Mouse (Mus musculus): ENCODE data around the gene Tmem185b. TPM values are rescaled to one million over a fixed set of nuclear protein-coding genes. Genes with fewer than 3 reads are reported as not detected.
A peak's percentile ranks its signal among the peaks of the same experiment; 100 is the strongest.

Gene Tmem185b
- polyA plus RNA-seq, 1 experiment from 2014 or later: 30.6 TPM

GRCm38 (mm10) chr1:119509474-119509873 lies 16.5 kb upstream of the Tmem185b start:
- no peaks in the 10 kb centered on the region for H3K9me3 ChIP-seq (ENCODE audit: control insufficient read depth, low read length)
- no peak overlapping the region; the same call in 1 of the 2 replicates for H3K27ac ChIP-seq (ENCODE audit: low read length)
- 80% methylated on average over 7 of the region's 7 CpGs for WGBS
- no peaks in the 10 kb centered on the region for H3K27me3 ChIP-seq (ENCODE audit: control insufficient read depth, insufficient read depth, low read depth, low read length)
- H3K4me1 ChIP-seq (replicated peaks; ENCODE audit: control insufficient read depth, insufficient read depth, low read length): peaks cover 32% of the 10 kb centered on the region
- H3K4me2 ChIP-seq (ENCODE audit: low read depth, low read length): no peak overlapping the region
- H3K9ac ChIP-seq (ENCODE audit: low read length): no peak overlapping the region
- H3K4me3 ChIP-seq (ENCODE audit: low read length): no peak overlapping the region
- no peak for ATAC-seq (ENCODE audit: low read depth)
- no peaks in the 10 kb centered on the region for H3K36me3 ChIP-seq (ENCODE audit: control insufficient read depth, insufficient read depth, low read length)

DNA sequence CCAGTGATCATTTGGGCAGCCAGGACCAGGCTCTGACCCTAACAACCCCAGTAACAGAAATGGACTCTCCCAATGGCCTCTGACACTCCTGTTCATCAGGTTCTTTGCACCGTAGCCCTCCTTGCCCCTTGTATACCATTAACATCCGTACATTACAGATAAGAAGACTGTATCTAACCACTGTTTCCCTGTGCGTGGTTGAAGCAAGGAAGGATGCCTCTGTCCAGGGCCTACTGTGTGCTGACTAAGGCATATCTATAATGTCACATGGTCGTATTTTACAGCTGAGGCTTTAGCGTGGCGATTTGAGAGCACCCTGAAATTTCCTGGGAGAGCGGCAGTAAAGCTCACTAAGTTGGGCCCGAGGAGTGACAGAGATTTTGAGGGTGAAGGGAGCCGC lies 15.6 kb upstream of the Tmem185b start:
- no peak overlapping the region for H3K9ac ChIP-seq (ENCODE audit: low read length)
- peaks cover 26% of the 10 kb centered on the region for H3K4me1 ChIP-seq (replicated peaks; ENCODE audit: control insufficient read depth, insufficient read depth, low read length)
- no peaks in the 10 kb centered on the region for H3K9me3 ChIP-seq (ENCODE audit: control insufficient read depth, low read length)
- no peaks in the 10 kb centered on the region for H3K36me3 ChIP-seq (ENCODE audit: control insufficient read depth, insufficient read depth, low read length)
- H3K4me2 ChIP-seq (ENCODE audit: low read depth, low read length): no peak overlapping the region
- no peak for ATAC-seq (ENCODE audit: low read depth)
- peak overlapping the region; percentile 71 for H3K27ac ChIP-seq (ENCODE audit: low read length)
- 55% methylated on average over 9 of the region's 9 CpGs for WGBS
- no peak overlapping the region for H3K4me3 ChIP-seq (ENCODE audit: low read length)
- no peaks in the 10 kb centered on the region for H3K27me3 ChIP-seq (ENCODE audit: control insufficient read depth, insufficient read depth, low read depth, low read length)

DNA sequence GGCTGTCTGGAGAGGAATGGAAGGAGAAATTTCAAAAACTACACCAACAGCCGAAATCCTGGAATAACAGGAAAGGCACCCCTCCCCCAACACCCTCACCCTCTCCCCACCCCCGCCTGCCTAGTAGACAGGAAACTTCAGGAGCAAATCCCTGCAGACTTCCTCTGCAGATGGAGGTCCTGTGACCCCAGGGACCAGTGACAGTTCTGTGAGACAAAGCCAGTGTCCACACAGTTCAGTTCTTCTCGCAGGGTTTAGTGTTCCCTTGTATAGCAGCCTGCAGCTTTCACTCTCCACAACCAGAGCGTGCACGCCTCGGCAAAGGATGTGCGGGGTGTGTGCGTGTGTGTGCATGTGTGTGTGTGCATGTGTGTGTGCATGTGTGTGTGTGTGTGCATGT lies 15.1 kb upstream of the Tmem185b start:
- ATAC-seq (ENCODE audit: low read depth): peak; percentile 34
- H3K27me3 ChIP-seq (ENCODE audit: control insufficient read depth, insufficient read depth, low read depth, low read length): no peaks in the 10 kb centered on the region
- no peak overlapping the region for H3K4me2 ChIP-seq (ENCODE audit: low read depth, low read length)
- no peaks in the 10 kb centered on the region for H3K36me3 ChIP-seq (ENCODE audit: control insufficient read depth, insufficient read depth, low read length)
- H3K27ac ChIP-seq (ENCODE audit: low read length): peak overlapping the region; percentile 71
- no peak overlapping the region for H3K9ac ChIP-seq (ENCODE audit: low read length)
- WGBS: 48% methylated on average over 8 of the region's 8 CpGs
- H3K4me1 ChIP-seq (replicated peaks; ENCODE audit: control insufficient read depth, insufficient read depth, low read length): peaks cover 23% of the 10 kb centered on the region
- no peak overlapping the region for H3K4me3 ChIP-seq (ENCODE audit: low read length)
- no peaks in the 10 kb centered on the region for H3K9me3 ChIP-seq (ENCODE audit: control insufficient read depth, low read length)

DNA sequence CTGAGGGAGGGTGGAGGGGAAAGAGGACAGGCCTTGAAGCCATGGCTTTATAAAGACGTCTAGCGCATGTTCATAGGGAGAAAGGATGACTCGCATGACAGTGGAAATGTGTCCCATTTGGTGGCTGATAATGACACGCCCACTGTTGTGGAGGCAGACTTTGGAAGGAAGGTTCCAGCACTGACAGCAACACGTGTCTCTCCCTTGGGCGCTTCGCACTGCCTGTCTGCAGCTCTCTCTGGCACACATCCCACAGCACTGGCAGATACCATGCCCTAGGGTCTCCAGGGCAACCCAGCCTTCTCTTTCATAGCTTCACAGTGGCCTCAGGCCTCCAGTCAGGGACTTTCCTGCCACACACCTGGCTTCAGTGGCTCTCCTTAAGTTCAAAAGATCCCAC lies 7.9 kb upstream of the Tmem185b start:
- 81% methylated on average over 7 of the region's 7 CpGs for WGBS
- no peak for ATAC-seq (ENCODE audit: low read depth)
- H3K27ac ChIP-seq (ENCODE audit: low read length): 0 out of 2 replicates have a peak overlapping the region, but pooled peaks have one; percentile 8

GRCm38 (mm10) chr1:119518786-119519185 lies 7.2 kb upstream of the Tmem185b start:
- Histone ChIP-seq H3K27ac (ENCODE audit: low read length) (no peak overlapping the region; the same call in 1 of the 2 replicates), H3K4me1 (replicated peaks; ENCODE audit: control insufficient read depth, insufficient read depth, low read length) (peaks cover 14% of the 10 kb centered on the region), H3K36me3 (ENCODE audit: control insufficient read depth, insufficient read depth, low read length) (no peaks in the 10 kb centered on the region), H3K4me2 (ENCODE audit: low read depth, low read length) (no peak overlapping the region), H3K4me3 (ENCODE audit: low read length) (no peak overlapping the region), H3K9me3 (ENCODE audit: control insufficient read depth, low read length) (no peaks in the 10 kb centered on the region), H3K27me3 (ENCODE audit: control insufficient read depth, insufficient read depth, low read depth, low read length) (no peaks in the 10 kb centered on the region), H3K9ac (ENCODE audit: low read length) (no peak overlapping the region)
- ATAC-seq (ENCODE audit: low read depth): no peak

More for the DNA sequence above, 7.9 kb upstream of the Tmem185b start:
- no peaks in the 10 kb centered on the region for H3K27me3 ChIP-seq (ENCODE audit: control insufficient read depth, insufficient read depth, low read depth, low read length)
- peaks cover 14% of the 10 kb centered on the region for H3K4me1 ChIP-seq (replicated peaks; ENCODE audit: control insufficient read depth, insufficient read depth, low read length)
- H3K4me3 ChIP-seq (ENCODE audit: low read length): no peak overlapping the region
- H3K4me2 ChIP-seq (ENCODE audit: low read depth, low read length): no peak overlapping the region
- H3K9ac ChIP-seq (ENCODE audit: low read length): no peak overlapping the region
- H3K36me3 ChIP-seq (ENCODE audit: control insufficient read depth, insufficient read depth, low read length): no peaks in the 10 kb centered on the region
- no peaks in the 10 kb centered on the region for H3K9me3 ChIP-seq (ENCODE audit: control insufficient read depth, low read length)

DNA sequence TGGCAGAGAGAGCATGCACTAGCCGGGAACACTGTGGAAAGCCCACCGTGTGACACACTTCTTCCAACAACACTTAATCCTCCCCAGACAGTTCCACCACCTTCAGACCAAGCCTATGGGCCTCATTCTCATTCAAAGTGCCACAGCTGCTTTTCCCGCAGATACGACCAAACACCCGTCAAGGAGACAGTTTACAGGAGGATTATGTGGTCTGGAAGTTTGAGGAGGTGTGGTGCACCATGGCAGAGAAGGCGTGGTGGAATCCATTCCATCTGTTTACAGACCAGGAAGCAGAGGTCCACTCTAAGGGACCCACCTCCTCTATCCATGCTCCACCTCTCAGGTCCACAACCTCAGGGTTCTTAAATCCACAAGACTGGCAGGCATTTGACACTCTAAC lies 6.7 kb upstream of the Tmem185b start:
- Histone ChIP-seq H3K36me3 (ENCODE audit: control insufficient read depth, insufficient read depth, low read length) (no peaks in the 10 kb centered on the region), H3K27ac (ENCODE audit: low read length) (peak overlapping the region; percentile 15; the same call in 1 of the 2 replicates), H3K9ac (ENCODE audit: low read length) (no peak overlapping the region), H3K27me3 (ENCODE audit: control insufficient read depth, insufficient read depth, low read depth, low read length) (no peaks in the 10 kb centered on the region), H3K9me3 (ENCODE audit: control insufficient read depth, low read length) (no peaks in the 10 kb centered on the region), H3K4me2 (ENCODE audit: low read depth, low read length) (no peak overlapping the region), H3K4me1 (replicated peaks; ENCODE audit: control insufficient read depth, insufficient read depth, low read length) (peaks cover 14% of the 10 kb centered on the region), H3K4me3 (ENCODE audit: low read length) (no peak overlapping the region)
- ATAC-seq (ENCODE audit: low read depth): no peak
- 54% methylated on average over 6 of the region's 6 CpGs for WGBS

DNA sequence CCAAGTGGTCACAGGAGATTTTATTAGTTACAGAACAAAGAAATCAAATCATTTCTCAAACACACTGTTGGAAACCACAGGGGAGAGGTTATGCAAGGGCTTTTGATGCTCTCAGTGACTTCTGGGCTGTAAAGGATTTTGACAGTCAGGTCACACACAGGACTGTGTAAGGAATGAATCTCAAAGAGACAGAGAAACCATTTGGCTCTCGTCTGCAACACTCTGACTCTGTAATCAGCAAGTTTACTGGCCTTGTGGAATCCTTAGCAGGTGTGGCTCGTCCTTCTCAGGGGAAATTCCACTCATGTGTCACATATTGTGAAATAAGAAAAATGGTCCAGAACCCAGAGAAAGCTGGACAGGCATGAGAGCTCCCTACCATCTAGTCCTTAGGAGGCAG lies 4.9 kb upstream of the Tmem185b start:
- no peak overlapping the region for H3K4me3 ChIP-seq (ENCODE audit: low read length)
- H3K27ac ChIP-seq (ENCODE audit: low read length): peak overlapping the region; percentile 76
- H3K4me2 ChIP-seq (ENCODE audit: low read depth, low read length): no peak overlapping the region
- H3K27me3 ChIP-seq (ENCODE audit: control insufficient read depth, insufficient read depth, low read depth, low read length): no peaks in the 10 kb centered on the region
- 28% methylated on average over 2 of the region's 2 CpGs for WGBS
- ATAC-seq (ENCODE audit: low read depth): peak; percentile 75
- no peaks in the 10 kb centered on the region for H3K36me3 ChIP-seq (ENCODE audit: control insufficient read depth, insufficient read depth, low read length)
- no peak overlapping the region for H3K9ac ChIP-seq (ENCODE audit: low read length)
- peaks cover 27% of the 10 kb centered on the region for H3K4me1 ChIP-seq (replicated peaks; ENCODE audit: control insufficient read depth, insufficient read depth, low read length)
- no peaks in the 10 kb centered on the region for H3K9me3 ChIP-seq (ENCODE audit: control insufficient read depth, low read length)

DNA sequence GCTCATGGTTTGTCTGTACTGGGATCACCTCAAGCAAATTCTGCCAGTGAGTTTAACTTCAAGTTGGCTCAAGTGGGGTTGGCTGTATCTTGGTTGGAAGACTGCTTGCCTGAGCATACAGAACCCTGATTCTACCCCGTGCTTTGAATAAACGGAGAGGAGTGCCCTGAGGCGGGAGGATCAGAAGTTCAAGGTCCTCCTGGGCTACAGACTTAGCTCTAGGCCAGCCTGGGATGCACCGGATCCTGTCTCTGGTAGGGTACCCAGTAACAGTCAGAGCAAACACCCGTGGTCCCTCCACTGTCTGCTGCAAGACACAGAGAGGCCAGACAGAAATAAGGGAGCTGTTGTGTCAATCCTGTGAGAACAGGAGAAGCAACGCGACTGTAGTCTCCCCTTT lies 4.3 kb upstream of the Tmem185b start:
- Histone ChIP-seq H3K9me3 (ENCODE audit: control insufficient read depth, low read length) (no peaks in the 10 kb centered on the region; the same call in 1 of the 2 replicates), H3K4me3 (ENCODE audit: low read length) (no peak overlapping the region), H3K4me2 (ENCODE audit: low read depth, low read length) (no peak overlapping the region), H3K27ac (ENCODE audit: low read length) (peak overlapping the region; percentile 81), H3K4me1 (replicated peaks; ENCODE audit: control insufficient read depth, insufficient read depth, low read length) (peaks cover 32% of the 10 kb centered on the region), H3K27me3 (ENCODE audit: control insufficient read depth, insufficient read depth, low read depth, low read length) (no peaks in the 10 kb centered on the region), H3K36me3 (ENCODE audit: control insufficient read depth, insufficient read depth, low read length) (no peaks in the 10 kb centered on the region; the same call in 1 of the 2 replicates), H3K9ac (ENCODE audit: low read length) (no peak overlapping the region)
- WGBS: 56% methylated on average over 7 of the region's 7 CpGs
- no peak for ATAC-seq (ENCODE audit: low read depth)

DNA sequence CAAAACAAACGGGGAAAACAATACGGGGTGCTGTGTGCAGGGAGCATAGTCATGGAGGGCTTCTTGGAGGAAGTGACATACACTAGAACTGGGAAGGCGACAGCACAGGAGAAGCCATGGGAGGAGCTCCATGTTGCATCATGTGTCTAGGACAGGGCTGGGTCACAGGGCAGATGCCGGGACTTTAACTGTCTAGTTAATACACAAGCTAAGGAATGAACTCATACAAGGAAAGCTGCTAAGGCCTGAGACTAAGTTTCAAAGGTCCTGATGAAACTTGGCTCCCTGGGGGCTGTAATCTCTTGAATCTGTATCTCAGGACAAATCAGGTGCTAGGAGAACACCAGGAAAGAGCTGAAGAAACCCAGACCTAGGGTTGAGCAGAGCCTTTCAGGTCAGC lies 3.2 kb upstream of the Tmem185b start:
- peaks cover 8% of the 10 kb centered on the region for H3K9me3 ChIP-seq (ENCODE audit: control insufficient read depth, low read length)
- H3K4me3 ChIP-seq (ENCODE audit: low read length): no peak overlapping the region
- peaks cover 10% of the 10 kb centered on the region for H3K36me3 ChIP-seq (ENCODE audit: control insufficient read depth, insufficient read depth, low read length)
- H3K9ac ChIP-seq (ENCODE audit: low read length): no peak overlapping the region
- peaks cover 36% of the 10 kb centered on the region for H3K4me1 ChIP-seq (replicated peaks; ENCODE audit: control insufficient read depth, insufficient read depth, low read length)
- ATAC-seq (ENCODE audit: low read depth): no peak
- no peak overlapping the region for H3K27ac ChIP-seq (ENCODE audit: low read length)
- H3K4me2 ChIP-seq (ENCODE audit: low read depth, low read length): no peak overlapping the region
- 67% methylated on average over 4 of the region's 4 CpGs for WGBS
- no peaks in the 10 kb centered on the region for H3K27me3 ChIP-seq (ENCODE audit: control insufficient read depth, insufficient read depth, low read depth, low read length)

GRCm38 (mm10) chr1:119523369-119523768 lies 2.6 kb upstream of the Tmem185b start:
- H3K4me3 ChIP-seq (ENCODE audit: low read length): no peak overlapping the region
- peaks cover 8% of the 10 kb centered on the region for H3K9me3 ChIP-seq (ENCODE audit: control insufficient read depth, low read length)
- no peak overlapping the region for H3K27ac ChIP-seq (ENCODE audit: low read length)
- no peak for ATAC-seq (ENCODE audit: low read depth)
- peaks cover 31% of the 10 kb centered on the region for H3K4me1 ChIP-seq (replicated peaks; ENCODE audit: control insufficient read depth, insufficient read depth, low read length)
- no peak overlapping the region for H3K4me2 ChIP-seq (ENCODE audit: low read depth, low read length)
- H3K27me3 ChIP-seq (ENCODE audit: control insufficient read depth, insufficient read depth, low read depth, low read length): no peaks in the 10 kb centered on the region
- H3K36me3 ChIP-seq (ENCODE audit: control insufficient read depth, insufficient read depth, low read length): peaks cover 16% of the 10 kb centered on the region
- 77% methylated on average over 7 of the region's 7 CpGs for WGBS
- no peak overlapping the region for H3K9ac ChIP-seq (ENCODE audit: low read length)
